Comparison of ENCODE assay signal across 14 mouse cellular contexts in the genomic region with DNA sequence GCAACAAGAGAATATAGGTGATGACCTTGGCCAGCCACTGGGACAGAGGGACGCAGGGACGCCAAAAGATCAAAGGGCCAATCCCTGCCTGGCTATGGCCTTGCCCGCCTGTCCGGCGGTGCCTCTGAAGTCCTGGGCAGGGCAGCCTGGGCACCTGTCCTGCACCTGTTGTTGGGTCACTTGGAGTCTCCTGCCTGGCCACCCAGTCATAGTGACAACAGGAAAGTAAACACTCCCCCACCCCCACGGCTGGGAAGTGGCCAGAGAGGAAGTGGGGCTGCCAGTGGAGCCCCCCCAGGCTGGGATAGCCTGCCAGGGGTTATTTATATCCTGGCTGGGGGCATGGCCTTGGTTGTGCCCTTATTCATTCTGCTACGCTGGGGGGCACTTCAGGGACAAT. TPM values are rescaled to one million over a fixed set of nuclear protein-coding genes. Genes with fewer than 3 reads are reported as not detected.
DNase-seq lines count a peak whose midpoint lies in the region; ATAC-seq lines count a peak whose summit lies in the region.
"Had no signal": no experiment of that assay in that cellular context is flagged by ENCODE, and none has a peak within 500 bp of the region (broad histone marks: within the 10 kb centered on the region; RNA-seq: fewer than 3 reads in every experiment).

No protein-coding gene starts in this region.

- H3K4me1 ChIP-seq in heart, embryonic 11.5 days (ENCODE audit: control insufficient read depth, insufficient read depth, low read length): peaks cover 44% of the 10 kb centered on the region
- H3K4me1 ChIP-seq in brown adipose tissue, adult 24 weeks (ENCODE audit: control insufficient read depth, insufficient read depth, insufficient read length, low read length): peaks cover 29% of the 10 kb centered on the region

- WGBS in heart, embryonic 11.5 days (ENCODE audit: insufficient replicate concordance): 70% methylated on average over 7 of the region's 7 CpGs

- H3K36me3 ChIP-seq in heart, embryonic 11.5 days (ENCODE audit: control insufficient read depth, insufficient read depth, low read length): 0 out of 2 replicates have a peak, but pooled peaks cover 3% of the 10 kb centered on the region

- no peak overlapping the region for H3K27ac ChIP-seq in heart, embryonic 11.5 days (ENCODE audit: low read depth, low read length)
- H3K27ac ChIP-seq in brown adipose tissue, adult 24 weeks (replicated peaks; ENCODE audit: low read depth, low read length): peak overlapping the region; percentile 80
- H3K27ac ChIP-seq: hindbrain, embryonic 13.5 days; liver, embryonic 14.5 days had no signal

- peak; percentile 95 for DNase-seq in heart, adult 11 months
- DNase-seq in kidney, postnatal 10 days: peak; percentile 69
- no peak for DNase-seq in kidney, adult 18-20 months
- peak; percentile 73 for DNase-seq in lung, postnatal 10 days
- no peak for DNase-seq in cerebellum, adult 9-10 months
- DNase-seq in ovary, postnatal 10 days (ENCODE audit: low spot score): no peak
- DNase-seq: cerebellum, adult 2 months; right cerebral cortex, postnatal 14 days; thymus, postnatal 36 days had no signal

- no peak overlapping the region for H3K4me3 ChIP-seq in heart, embryonic 11.5 days (ENCODE audit: low read depth, low read length)
- no peak overlapping the region for H3K4me3 ChIP-seq in brown adipose tissue, adult 24 weeks (ENCODE audit: insufficient read depth, low read depth, low read length)
- H3K4me3 ChIP-seq: hindbrain, embryonic 13.5 days had no signal

- no peaks in the 10 kb centered on the region for H3K27me3 ChIP-seq in heart, embryonic 11.5 days (ENCODE audit: control insufficient read depth, insufficient read depth, low read length)

- no peak for ATAC-seq in heart, embryonic 11.5 days (replicated peaks; ENCODE audit: insufficient number of reproducible peaks, low FRiP score, low TSS enrichment)
- ATAC-seq: forebrain, embryonic 16.5 days had no signal

- no peak overlapping the region for H3K4me2 ChIP-seq in heart, embryonic 11.5 days
- H3K4me2 ChIP-seq: hindbrain, embryonic 13.5 days had no signal

- H3K9ac ChIP-seq in heart, embryonic 11.5 days (ENCODE audit: low read depth, low read length): no peak overlapping the region
- H3K9ac ChIP-seq: liver, embryonic 14.5 days had no signal

- H3K9me3 ChIP-seq in heart, embryonic 11.5 days (replicated peaks; ENCODE audit: control insufficient read depth, low read length): no peaks in the 10 kb centered on the region
- H3K9me3 ChIP-seq: hindbrain, embryonic 13.5 days had no signal

RNA-seq across cellular contexts. Expression of a gene that starts 15.1 kb away (rescaled TPM):
- polyA plus RNA-seq in heart, embryonic 11.5 days (2014; fragmentation: Nextera tagmentation; extraction: Ambion mirVana): 0.42 and 1.2 TPM in 2 replicates
- not detected in 2 replicates for polyA plus RNA-seq in brown adipose tissue, adult 24 weeks (2012; ENCODE audit: insufficient read depth, insufficient read length, missing spikeins)

RNA-seq across cellular contexts. Expression of a gene that starts 15.6 kb away (rescaled TPM):
- 4.6 and 5.8 TPM in 2 replicates for polyA plus RNA-seq in heart, embryonic 11.5 days (2014; fragmentation: Nextera tagmentation; extraction: Ambion mirVana)
- polyA plus RNA-seq in brown adipose tissue, adult 24 weeks (2012; ENCODE audit: insufficient read depth, insufficient read length, missing spikeins): 3.1 and 3.2 TPM in 2 replicates

RNA-seq across cellular contexts. Expression of a gene that starts 25.3 kb away (rescaled TPM):
- 2.8 and 3.3 TPM in 2 replicates for polyA plus RNA-seq in heart, embryonic 11.5 days (2014; fragmentation: Nextera tagmentation; extraction: Ambion mirVana)
- polyA plus RNA-seq in brown adipose tissue, adult 24 weeks (2012; ENCODE audit: insufficient read depth, insufficient read length, missing spikeins): 0.83 and 3.3 TPM in 2 replicates

RNA-seq across cellular contexts. Expression of a gene that starts 59.5 kb away (rescaled TPM):
- polyA plus RNA-seq in heart, embryonic 11.5 days (2014; fragmentation: Nextera tagmentation; extraction: Ambion mirVana): 308 and 316 TPM in 2 replicates
- 87.2 and 112 TPM in 2 replicates for polyA plus RNA-seq in brown adipose tissue, adult 24 weeks (2012; ENCODE audit: insufficient read depth, insufficient read length, missing spikeins)

Comparison
In these comparisons a context has a peak if more than half of its experiments do, and no peak if none do; other contexts are left out.
1. DNase-seq: peak in heart, adult 11 months (single experiment), kidney, postnatal 10 days (single experiment) and lung, postnatal 10 days (single experiment); none in kidney, adult 18-20 months (single experiment), cerebellum, adult 9-10 months (single experiment) and ovary, postnatal 10 days (single experiment).